Mouse (Mus musculus) heart, adult 2 months (tissue): Measurements from ENCODE around the gene Tmprss3.

Experiments
- CTCF ChIP-seq: fragments of 200-600 bp; IDR thresholded peaks from 2 replicates; pipeline ENCODE4 v1.8.1; 2022; ENCODE audit warnings: antibody characterized with exemption, mild to moderate bottlenecking, moderate library complexity
- EP300 ChIP-seq: fragments of 200-500 bp; IDR thresholded peaks from 2 replicates; pipeline ENCODE4 v1.6.1; 2011; ENCODE audit warnings: low read depth, low read length, control low read depth; ENCODE audit not compliant: insufficient read depth
- POLR2A ChIP-seq: fragments of 200-500 bp; IDR thresholded peaks from 2 replicates; pipeline ENCODE4 v1.6.1; 2011; ENCODE audit warnings: mild to moderate bottlenecking, low read depth, low read length, control low read depth; ENCODE audit not compliant: insufficient read depth

- TF ChIP-seq EP300 = 0 out of 2 replicates have a peak, but pooled peaks have one; percentile 29
- no peak for TF ChIP-seq POLR2A
- TF ChIP-seq CTCF = peak; percentile 97
Observed at GRCm38 (mm10) chr17:31187370-31187769, 11.4 kb downstream of the Tmprss3 start.
